Mouse (Mus musculus) ES-Bruce4 (cell line): Measurements from ENCODE around the gene Ap3b2. TPM values are rescaled to one million over a fixed set of nuclear protein-coding genes. Genes with fewer than 3 reads are reported as not detected.
"Not testable (repeated sequence)": the region's sequence is repeated elsewhere in the genome, so short reads cannot be mapped to it uniquely, and the experiment has no call there.

Experiments
- H3K27ac ChIP-seq: 2 replicates; pipeline ENCODE4 v1.5.1; 2012; ENCODE audit warnings: low read length, inconsistent platforms; ENCODE audit not compliant: insufficient read depth
- H3K27me3 ChIP-seq: 2 replicates; pipeline ENCODE4 v1.6.1; 2012; ENCODE audit warnings: mild to moderate bottlenecking, low read length, inconsistent platforms; ENCODE audit not compliant: control insufficient read depth, poor library complexity, insufficient read depth, severe bottlenecking
- H3K36me3 ChIP-seq: 2 replicates; pipeline ENCODE4 v1.6.1; 2012; ENCODE audit warnings: inconsistent platforms, mild to moderate bottlenecking, low read length, moderate library complexity; ENCODE audit not compliant: control insufficient read depth, poor library complexity, insufficient read depth, severe bottlenecking
- H3K4me1 ChIP-seq: one replicate; pipeline ENCODE4 v1.8.1; 2011; ENCODE audit warnings: low read length; ENCODE audit not compliant: control insufficient read depth, insufficient read depth
- H3K4me3 ChIP-seq: 2 replicates; pipeline ENCODE4 v1.5.1; 2011; ENCODE audit warnings: low read depth, mild to moderate bottlenecking, low read length
- H3K9ac ChIP-seq: 2 replicates; pipeline ENCODE4 v1.6.1; 2012; ENCODE audit warnings: low read depth, mild to moderate bottlenecking, inconsistent platforms; ENCODE audit not compliant: poor library complexity, severe bottlenecking
- H3K9me3 ChIP-seq: replicated peaks from 2 replicates; pipeline ENCODE4 v1.6.1; 2012; ENCODE audit warnings: mild to moderate bottlenecking, low read length, inconsistent platforms; ENCODE audit not compliant: control insufficient read depth, poor library complexity, insufficient read depth, severe bottlenecking
- CTCF ChIP-seq: IDR thresholded peaks from one replicate; pipeline ENCODE4 v1.8.1; 2011; ENCODE audit warnings: low read depth, low read length
- EP300 ChIP-seq: IDR thresholded peaks from 2 replicates; pipeline ENCODE4 v1.6.1; 2011; ENCODE audit warnings: low read depth, low read length; ENCODE audit not compliant: insufficient read depth
- POLR2A ChIP-seq: IDR thresholded peaks from one replicate; pipeline ENCODE4 v1.8.1; 2011; ENCODE audit warnings: low read length; ENCODE audit not compliant: insufficient read depth
- polyA plus RNA-seq: library from polyadenylated mRNA; stranded (reverse); fragments of >200 nt; gene quantifications from 2 replicates; pipeline ENCODE4 v1.2.4, GENCODE M21; 2011; ENCODE audit warnings: low read depth; ENCODE audit not compliant: missing spikeins, insufficient read depth, insufficient read length

Ap3b2 gene
- polyA plus RNA-seq, 1 experiment = 7.2 TPM

- H3K27ac ChIP-seq = no peak overlapping the region; the same call in 1 of the 2 replicates
- no peak overlapping the region for H3K4me3 ChIP-seq
- peaks cover 4% of the 10 kb centered on the region for H3K4me1 ChIP-seq
- TF ChIP-seq POLR2A (no peak), EP300 (no peak), CTCF (no peak)
- H3K36me3 ChIP-seq = no peaks in the 10 kb centered on the region
- H3K9me3 ChIP-seq = no peaks in the 10 kb centered on the region
- H3K9ac ChIP-seq = 0 out of 2 replicates have a peak overlapping the region, but pooled peaks have one; percentile 36
- no peaks in the 10 kb centered on the region for H3K27me3 ChIP-seq
Measured at GRCm38 (mm10) chr7:81480800-81481199, 12.9 kb downstream of the Ap3b2 start.

- H3K27me3 ChIP-seq = no peaks in the 10 kb centered on the region
- H3K9me3 ChIP-seq = no peaks in the 10 kb centered on the region
- TF ChIP-seq CTCF (no peak), POLR2A (no peak), EP300 (no peak)
- peaks cover 4% of the 10 kb centered on the region for H3K4me1 ChIP-seq
- H3K36me3 ChIP-seq = no peaks in the 10 kb centered on the region
- H3K27ac ChIP-seq = no peak overlapping the region
- no peak overlapping the region for H3K4me3 ChIP-seq
- no peak overlapping the region for H3K9ac ChIP-seq
Measured at GRCm38 (mm10) chr7:81479531-81480090, 14.1 kb downstream of the Ap3b2 start.

GRCm38 (mm10) chr7:81478261-81478660 is 15.5 kb downstream of the Ap3b2 start:
- not testable (repeated sequence) for H3K4me1 ChIP-seq, H3K27me3 ChIP-seq, H3K36me3 ChIP-seq, H3K9ac ChIP-seq, H3K27ac ChIP-seq, H3K9me3 ChIP-seq, H3K4me3 ChIP-seq
- peak; percentile 5 for TF ChIP-seq CTCF

- Histone ChIP-seq H3K9ac (peak overlapping the region; percentile 4; the same call in 1 of the 2 replicates), H3K27me3 (no peaks in the 10 kb centered on the region), H3K27ac (no peak overlapping the region), H3K4me3 (peak overlapping the region; percentile 33), H3K36me3 (no peaks in the 10 kb centered on the region), H3K9me3 (no peaks in the 10 kb centered on the region), H3K4me1 (no peaks in the 10 kb centered on the region)
- TF ChIP-seq CTCF (peak; percentile 31), POLR2A (no peak)
Measured at GRCm38 (mm10) chr7:81476833-81477232, 16.9 kb downstream of the Ap3b2 start.

GRCm38 (mm10) chr7:81475221-81475620 is 18.5 kb downstream of the Ap3b2 start:
- no peak for TF ChIP-seq EP300
- TF ChIP-seq POLR2A = no peak
- no peak for TF ChIP-seq CTCF
- H3K27me3 ChIP-seq = no peaks in the 10 kb centered on the region
- H3K9ac ChIP-seq = no peak overlapping the region
- no peak overlapping the region for H3K4me3 ChIP-seq
- no peak overlapping the region for H3K27ac ChIP-seq
- H3K36me3 ChIP-seq = no peaks in the 10 kb centered on the region
- no peaks in the 10 kb centered on the region for H3K4me1 ChIP-seq
- H3K9me3 ChIP-seq = no peaks in the 10 kb centered on the region

- no peaks in the 10 kb centered on the region for H3K4me1 ChIP-seq
- TF ChIP-seq CTCF (no peak), EP300 (no peak), POLR2A (no peak)
Measured at GRCm38 (mm10) chr7:81464906-81465450, 28.7 kb downstream of the Ap3b2 start.

More at GRCm38 (mm10) chr7:81464906-81465450, 28.7 kb downstream of the Ap3b2 start:
- Histone ChIP-seq H3K9me3 (no peaks in the 10 kb centered on the region), H3K36me3 (no peaks in the 10 kb centered on the region), H3K27ac (no peak overlapping the region), H3K9ac (no peak overlapping the region), H3K4me3 (no peak overlapping the region), H3K27me3 (no peaks in the 10 kb centered on the region)
